Mouse (Mus musculus) liver, embryonic 15.5 days (tissue): ENCODE data around the gene Clstn1. TPM values are rescaled to one million over a fixed set of nuclear protein-coding genes. Genes with fewer than 3 reads are reported as not detected.
"Not testable (repeated sequence)": the region's sequence is repeated elsewhere in the genome, so short reads cannot be mapped to it uniquely, and the experiment has no call there.

Experiments
- ATAC-seq: fragments of 200-750 bp; cut with Nextera tagmentation; 2 replicates; pipeline ENCODE4 v1.8.0; 2017; ENCODE audit warnings: moderate number of reproducible peaks, mild to moderate bottlenecking, moderate library complexity; ENCODE audit not compliant: insufficient read depth
- H3K27ac ChIP-seq: fragments of 300-500 bp; sonication (generic); replicated peaks from 2 replicates; pipeline ENCODE4 v1.5.1; 2015; ENCODE audit warnings: mild to moderate bottlenecking, inconsistent platforms
- H3K27me3 ChIP-seq: fragments of 300-500 bp; sonication (generic); 2 replicates; pipeline ENCODE4 v1.6.1; 2015; ENCODE audit warnings: mild to moderate bottlenecking, inconsistent platforms
- H3K36me3 ChIP-seq: fragments of 300-500 bp; sonication (generic); replicated peaks from 2 replicates; pipeline ENCODE4 v1.6.1; 2015; ENCODE audit warnings: moderate library complexity, mild to moderate bottlenecking, inconsistent platforms
- H3K4me1 ChIP-seq: fragments of 300-500 bp; sonication (generic); replicated peaks from 2 replicates; pipeline ENCODE4 v1.6.1; 2015; ENCODE audit warnings: inconsistent platforms
- H3K4me2 ChIP-seq: fragments of 300-500 bp; sonication (generic); 2 replicates; pipeline ENCODE4 v1.6.1; 2015; ENCODE audit warnings: moderate library complexity, mild to moderate bottlenecking, inconsistent platforms
- H3K4me3 ChIP-seq: fragments of 300-500 bp; sonication (generic); replicated peaks from 2 replicates; pipeline ENCODE4 v1.5.1; 2015; ENCODE audit warnings: mild to moderate bottlenecking, inconsistent platforms
- H3K9ac ChIP-seq: fragments of 300-500 bp; sonication (generic); 2 replicates; pipeline ENCODE4 v1.6.1; 2015; ENCODE audit warnings: moderate library complexity, mild to moderate bottlenecking, inconsistent platforms
- H3K9me3 ChIP-seq: fragments of 300-500 bp; sonication (generic); replicated peaks from 2 replicates; pipeline ENCODE4 v1.6.1; 2016; ENCODE audit warnings: inconsistent platforms
- WGBS: fragments of 180-500 bp; shearing (Covaris S2); methylation state at CpG from one replicate; pipeline ENCODE4 v1.1.7; 2015; ENCODE audit warnings: mixed read lengths; ENCODE audit not compliant: insufficient replicate concordance; 5-methylcytosine and 5-hydroxymethylcytosine counted together
- polyA plus RNA-seq: library from polyadenylated mRNA; unstranded; fragments of >200 nt; fragmentation: Nextera tagmentation; extraction: Ambion mirVana; gene quantifications from 2 replicates; pipeline ENCODE4 v1.2.1, GENCODE M21; 2015

Gene Clstn1
- polyA plus RNA-seq, 1 experiment from 2014 or later, result 2.0 TPM

DNA sequence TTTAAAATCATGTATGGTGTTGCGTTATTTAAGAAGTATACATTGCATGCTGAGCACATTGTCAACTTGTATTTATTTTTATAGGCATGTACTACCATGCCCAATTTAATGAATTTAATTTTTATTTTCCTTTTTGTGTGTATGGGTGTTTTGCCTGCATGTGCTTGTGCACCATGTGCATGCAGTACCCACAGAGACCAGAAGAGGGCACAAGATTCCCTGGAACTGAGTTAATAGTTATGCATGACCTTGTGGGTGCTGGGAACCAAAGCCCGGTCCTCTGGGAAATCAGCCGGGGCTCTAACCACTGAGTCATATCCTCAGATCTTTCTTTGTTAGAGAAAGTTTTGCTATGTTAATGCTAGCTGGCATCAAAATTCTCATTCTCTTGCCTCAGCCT lies 28.6 kb downstream of the Clstn1 start:
- no peaks in the 10 kb centered on the region; the same call in 1 of the 2 replicates for H3K27me3 ChIP-seq
- H3K4me2 ChIP-seq, result no peak overlapping the region
- H3K27ac ChIP-seq, result no peak overlapping the region
- 82% methylated on average over 3 of the region's 3 CpGs for WGBS
- H3K4me3 ChIP-seq, result no peak overlapping the region
- no peak for ATAC-seq
- no peak overlapping the region for H3K9ac ChIP-seq
- H3K9me3 ChIP-seq, result no peaks in the 10 kb centered on the region
- H3K4me1 ChIP-seq, result no peaks in the 10 kb centered on the region
- H3K36me3 ChIP-seq, result no peaks in the 10 kb centered on the region

DNA sequence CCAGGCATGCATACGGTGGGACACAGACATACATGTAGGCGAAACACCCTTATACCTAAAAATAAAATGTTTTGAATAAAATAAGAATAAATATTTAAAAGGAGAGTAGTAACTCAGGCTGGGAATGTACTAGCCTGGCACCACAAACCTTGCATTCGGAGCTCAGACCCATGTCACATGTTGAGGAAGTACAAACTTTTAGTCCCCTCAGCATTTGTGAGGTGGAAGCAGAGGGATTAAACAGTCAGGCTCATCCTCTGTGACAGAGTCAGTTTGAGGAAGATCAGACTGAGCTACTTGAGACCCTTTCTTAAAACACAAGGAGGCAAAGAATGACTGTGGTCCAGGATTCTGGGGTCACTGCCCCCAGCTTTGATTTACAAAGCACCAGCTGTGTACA lies 30.7 kb downstream of the Clstn1 start:
- not testable (repeated sequence) for H3K4me2 ChIP-seq, H3K9me3 ChIP-seq, H3K27me3 ChIP-seq, H3K9ac ChIP-seq, H3K36me3 ChIP-seq, ATAC-seq, H3K4me1 ChIP-seq, H3K4me3 ChIP-seq, H3K27ac ChIP-seq
- 66% methylated on average over 3 of the region's 3 CpGs for WGBS

DNA sequence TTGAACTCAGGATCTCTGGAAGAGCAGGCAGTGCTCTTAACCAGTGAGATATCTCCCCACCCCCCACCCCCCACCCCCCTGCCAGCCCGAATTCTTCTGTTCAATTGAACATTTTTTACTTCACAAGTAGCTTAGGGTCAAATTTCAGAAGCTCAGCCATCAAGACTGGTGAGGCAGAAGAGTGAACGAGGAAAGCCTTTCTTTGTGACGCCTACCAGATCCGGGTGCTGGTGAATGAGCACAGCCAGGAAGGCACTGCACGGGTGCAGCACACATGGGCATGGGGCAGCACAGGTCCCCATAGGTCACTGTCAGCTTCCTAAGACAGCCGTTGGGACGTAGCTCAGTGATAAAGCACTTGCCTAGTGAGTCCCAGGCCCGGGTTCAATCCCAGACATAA lies 33.7 kb downstream of the Clstn1 start:
- H3K4me3 ChIP-seq, result no peak overlapping the region
- no peak overlapping the region for H3K9ac ChIP-seq
- no peak overlapping the region for H3K27ac ChIP-seq
- no peaks in the 10 kb centered on the region for H3K4me1 ChIP-seq
- no peak overlapping the region for H3K4me2 ChIP-seq
- H3K36me3 ChIP-seq, result no peaks in the 10 kb centered on the region
- WGBS, result 48% methylated on average over 8 of the region's 8 CpGs
- ATAC-seq, result no peak
- no peaks in the 10 kb centered on the region for H3K27me3 ChIP-seq
- no peaks in the 10 kb centered on the region for H3K9me3 ChIP-seq

DNA sequence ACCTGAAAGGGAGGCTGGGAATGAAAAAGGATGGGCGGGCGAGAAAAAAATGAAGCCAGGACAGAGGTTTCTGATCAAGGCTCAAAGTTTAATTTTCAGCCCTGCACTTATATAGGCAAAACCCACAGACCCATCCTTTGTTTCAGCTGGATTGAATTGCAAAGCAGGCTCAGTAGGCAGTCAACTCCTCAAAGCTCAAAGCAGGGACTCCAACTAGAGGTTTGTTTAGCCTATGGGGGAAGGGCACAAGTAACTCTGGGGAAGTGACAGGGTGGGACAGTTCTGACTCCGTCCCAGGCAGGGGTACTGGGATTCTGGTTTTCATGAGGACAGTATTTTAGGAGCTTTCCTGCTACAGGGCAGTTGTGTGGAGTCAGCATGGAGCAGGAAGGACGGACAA lies 35.0 kb downstream of the Clstn1 start:
- Histone ChIP-seq H3K4me3 (no peak overlapping the region), H3K9me3 (no peaks in the 10 kb centered on the region), H3K4me2 (no peak overlapping the region), H3K4me1 (no peaks in the 10 kb centered on the region), H3K27ac (no peak overlapping the region), H3K9ac (no peak overlapping the region), H3K27me3 (no peaks in the 10 kb centered on the region), H3K36me3 (no peaks in the 10 kb centered on the region)
- ATAC-seq, result no peak
- WGBS, result 46% methylated on average over 4 of the region's 4 CpGs

DNA sequence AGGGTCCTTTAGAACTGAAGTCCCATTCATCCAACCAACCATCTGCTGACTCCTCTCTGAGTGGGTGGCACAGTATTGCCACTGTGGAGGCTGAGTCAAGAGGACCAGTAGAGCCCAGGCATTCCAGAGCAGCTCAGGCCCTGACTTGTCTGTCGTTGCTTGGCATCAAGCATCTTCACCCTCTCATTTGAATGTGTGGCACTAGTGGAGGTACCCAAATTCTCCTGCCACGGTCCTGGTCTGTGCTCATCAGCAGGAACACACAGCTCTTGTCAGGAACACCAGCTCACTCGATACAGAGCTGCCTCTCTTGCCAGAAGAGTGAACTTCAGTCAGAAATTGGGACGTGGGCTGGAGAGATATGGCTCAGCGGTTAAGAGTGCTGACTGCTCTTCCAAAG lies 37.4 kb downstream of the Clstn1 start:
- H3K9ac ChIP-seq, result no peak overlapping the region
- no peaks in the 10 kb centered on the region for H3K36me3 ChIP-seq
- no peak overlapping the region for H3K27ac ChIP-seq
- H3K4me3 ChIP-seq, result no peak overlapping the region
- no peak overlapping the region for H3K4me2 ChIP-seq
- no peak for ATAC-seq
- H3K9me3 ChIP-seq, result no peaks in the 10 kb centered on the region
- no peaks in the 10 kb centered on the region for H3K27me3 ChIP-seq
- H3K4me1 ChIP-seq, result no peaks in the 10 kb centered on the region
- 71% methylated on average over 5 of the region's 5 CpGs for WGBS

DNA sequence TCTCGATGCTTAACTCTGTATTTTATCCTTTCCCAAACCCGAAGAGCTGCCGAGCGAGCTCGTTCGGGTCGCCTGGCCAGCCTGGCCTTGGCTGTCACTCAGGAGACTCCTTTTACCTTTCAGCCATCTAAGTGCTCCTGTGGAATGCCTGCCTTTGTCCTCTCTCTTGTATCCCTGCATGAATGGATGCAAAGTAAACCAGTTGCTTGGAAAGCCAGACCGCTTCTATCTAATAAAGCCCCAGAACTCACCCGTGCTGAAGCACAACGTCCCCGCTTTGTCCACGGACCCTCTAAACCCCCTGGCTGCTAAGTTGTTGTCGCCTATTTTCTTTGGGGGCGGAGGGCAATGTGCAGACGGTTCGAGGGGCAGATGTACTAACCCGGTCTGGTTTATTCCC lies 40.5 kb downstream of the Clstn1 start:
- no peaks in the 10 kb centered on the region for H3K27me3 ChIP-seq
- H3K27ac ChIP-seq, result no peak overlapping the region
- H3K9ac ChIP-seq, result no peak overlapping the region
- no peak for ATAC-seq
- H3K4me2 ChIP-seq, result no peak overlapping the region
- 78% methylated on average over 17 of the region's 17 CpGs for WGBS
- H3K9me3 ChIP-seq, result no peaks in the 10 kb centered on the region
- H3K4me1 ChIP-seq, result no peaks in the 10 kb centered on the region
- no peak overlapping the region for H3K4me3 ChIP-seq
- no peaks in the 10 kb centered on the region for H3K36me3 ChIP-seq

DNA sequence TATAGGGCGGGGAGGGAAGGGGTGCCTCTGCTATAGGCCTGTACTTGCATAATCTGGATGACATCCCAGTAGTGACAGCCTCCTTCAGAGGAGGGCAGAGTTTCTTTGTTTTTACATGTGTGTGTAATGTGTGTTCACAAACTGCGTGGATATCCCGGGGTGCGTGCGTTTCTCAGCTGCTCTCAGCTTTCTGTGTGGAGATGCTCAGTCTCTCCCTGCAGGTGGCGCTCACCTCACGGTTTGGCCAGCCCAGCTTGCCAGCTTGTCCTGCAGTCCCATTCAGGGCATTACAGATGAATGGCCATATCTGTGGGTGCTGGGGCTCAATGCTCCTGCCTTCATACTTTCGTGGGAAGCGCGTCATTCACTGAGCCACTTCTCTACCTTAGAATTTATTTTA lies 42.1 kb downstream of the Clstn1 start:
- H3K9ac ChIP-seq, result no peak overlapping the region
- H3K27ac ChIP-seq, result no peak overlapping the region
- H3K9me3 ChIP-seq, result no peaks in the 10 kb centered on the region
- peaks cover 14% of the 10 kb centered on the region for H3K4me1 ChIP-seq
- H3K4me3 ChIP-seq, result no peak overlapping the region
- ATAC-seq, result no peak
- H3K36me3 ChIP-seq, result no peaks in the 10 kb centered on the region
- WGBS, result 47% methylated on average over 10 of the region's 10 CpGs
- H3K27me3 ChIP-seq, result no peaks in the 10 kb centered on the region
- no peak overlapping the region for H3K4me2 ChIP-seq

DNA sequence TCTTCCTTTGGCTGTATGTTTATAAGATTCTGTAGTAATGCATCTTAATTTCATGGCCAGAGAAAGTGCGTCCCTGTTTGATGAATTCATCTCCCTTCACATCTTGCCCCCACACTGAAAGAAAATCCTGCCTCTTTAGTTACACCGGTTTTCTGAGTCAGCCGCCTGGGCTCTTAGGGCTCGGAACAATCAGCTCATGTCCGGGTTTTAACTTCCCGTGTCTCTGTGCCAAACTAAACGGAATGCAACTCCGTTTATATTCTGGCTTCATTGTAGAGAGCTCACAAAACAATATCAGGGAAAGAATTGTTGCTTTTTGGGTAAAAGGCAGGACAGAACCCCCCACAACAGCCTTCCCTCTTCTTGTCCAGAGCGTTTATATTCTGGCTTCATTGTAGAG lies 42.5 kb downstream of the Clstn1 start:
- no peak overlapping the region for H3K4me3 ChIP-seq
- WGBS, result 71% methylated on average over 9 of the region's 9 CpGs
- no peaks in the 10 kb centered on the region for H3K27me3 ChIP-seq
- H3K4me2 ChIP-seq, result no peak overlapping the region
- H3K9ac ChIP-seq, result no peak overlapping the region
- no peaks in the 10 kb centered on the region for H3K36me3 ChIP-seq
- H3K27ac ChIP-seq, result no peak overlapping the region
- no peaks in the 10 kb centered on the region for H3K9me3 ChIP-seq
- no peak for ATAC-seq
- peaks cover 18% of the 10 kb centered on the region for H3K4me1 ChIP-seq

DNA sequence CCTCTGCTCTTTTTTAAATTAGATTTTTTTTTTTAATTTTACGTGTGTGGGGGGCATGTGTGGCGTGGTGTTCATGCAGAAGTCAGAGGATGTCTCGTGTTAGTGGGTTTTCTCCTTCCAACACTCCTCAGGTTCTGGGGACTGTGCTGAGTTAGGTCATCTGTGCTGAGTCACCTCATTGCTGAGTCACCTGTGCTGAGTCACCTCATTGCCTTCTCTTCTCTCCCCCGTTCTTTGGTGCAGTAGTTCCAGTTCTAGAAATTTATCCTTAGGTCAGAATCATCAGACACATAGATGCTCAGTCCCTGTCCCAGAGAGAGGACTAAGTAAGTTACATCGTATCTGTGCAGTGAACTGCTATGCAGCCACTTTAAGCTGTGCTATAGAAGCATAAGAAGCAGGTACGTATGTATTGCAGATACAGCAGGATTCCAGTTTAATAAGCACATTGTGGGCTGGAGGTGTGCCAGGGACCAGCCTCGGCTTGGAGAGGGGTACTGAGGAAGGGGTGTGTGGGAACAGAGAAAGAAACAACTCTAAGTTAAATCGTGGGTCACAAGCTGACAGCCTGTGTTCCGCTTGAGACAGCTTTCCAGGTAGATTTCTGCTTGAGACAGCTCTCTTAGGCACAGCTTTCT lies 46.5 kb downstream of the Clstn1 start:
- Histone ChIP-seq H3K4me1 (peaks cover 22% of the 10 kb centered on the region), H3K9ac (no peak overlapping the region), H3K36me3 (no peaks in the 10 kb centered on the region), H3K9me3 (no peaks in the 10 kb centered on the region), H3K4me3 (no peak overlapping the region), H3K27ac (peak overlapping the region; percentile 79), H3K27me3 (no peaks in the 10 kb centered on the region), H3K4me2 (peak overlapping the region; percentile 23; the same call in 1 of the 2 replicates)
- ATAC-seq, result peak; percentile 82
- WGBS, result 55% methylated on average over 9 of the region's 9 CpGs

DNA sequence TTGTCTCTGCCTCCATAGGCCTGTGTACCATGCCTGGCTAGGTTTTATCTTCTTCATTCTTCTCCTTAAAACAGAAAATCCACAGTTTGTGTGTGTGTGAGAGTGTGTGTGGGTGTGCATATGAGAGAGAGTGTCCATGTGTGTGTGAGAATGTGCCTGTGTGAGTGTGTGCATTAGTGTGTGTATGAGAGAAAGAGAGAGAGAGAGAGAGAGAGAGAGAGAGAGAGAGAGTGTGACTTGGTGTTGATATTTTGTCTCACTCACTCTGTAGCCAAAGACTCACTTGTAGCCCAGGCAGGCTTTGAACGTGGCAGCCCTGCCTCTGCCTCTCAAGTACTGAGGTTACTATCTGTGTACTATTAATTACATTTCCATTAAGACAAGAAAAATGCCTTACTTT lies 47.9 kb downstream of the Clstn1 start:
- 32% methylated on average over 1 of the region's 1 CpGs for WGBS
- no peak for ATAC-seq
- H3K4me1 ChIP-seq, result peaks cover 22% of the 10 kb centered on the region
- H3K9me3 ChIP-seq, result no peaks in the 10 kb centered on the region
- no peaks in the 10 kb centered on the region for H3K36me3 ChIP-seq
- no peak overlapping the region for H3K4me2 ChIP-seq
- no peak overlapping the region for H3K4me3 ChIP-seq
- no peak overlapping the region for H3K9ac ChIP-seq
- H3K27ac ChIP-seq, result no peak overlapping the region
- no peaks in the 10 kb centered on the region for H3K27me3 ChIP-seq

DNA sequence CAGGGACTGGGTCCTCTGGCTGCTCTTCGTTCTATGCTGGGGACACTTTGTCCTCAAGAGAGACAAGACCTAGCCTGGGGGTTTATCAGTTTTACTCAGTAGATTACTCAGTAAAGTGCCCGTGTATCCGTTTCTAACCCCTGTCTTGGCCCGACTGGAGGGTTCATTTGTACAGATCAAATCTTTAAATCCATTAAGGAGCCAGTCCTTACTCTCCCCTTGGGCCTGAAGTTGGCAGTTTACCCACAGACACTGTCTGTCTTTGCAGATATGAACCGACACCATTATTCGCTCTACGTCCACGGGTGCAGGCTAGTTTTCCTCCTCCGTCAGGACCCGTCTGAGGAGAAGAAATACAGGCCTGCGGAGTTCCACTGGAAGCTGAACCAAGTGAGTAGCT lies 48.7 kb downstream of the Clstn1 start:
- no peak overlapping the region for H3K9ac ChIP-seq
- no peak overlapping the region for H3K4me2 ChIP-seq
- peaks cover 22% of the 10 kb centered on the region for H3K4me1 ChIP-seq
- no peak overlapping the region for H3K27ac ChIP-seq
- H3K27me3 ChIP-seq, result no peaks in the 10 kb centered on the region
- no peaks in the 10 kb centered on the region for H3K36me3 ChIP-seq
- H3K4me3 ChIP-seq, result no peak overlapping the region
- WGBS, result 37% methylated on average over 11 of the region's 11 CpGs
- no peaks in the 10 kb centered on the region for H3K9me3 ChIP-seq
- ATAC-seq, result peak; percentile 14; the same call in 1 of the 2 replicates

DNA sequence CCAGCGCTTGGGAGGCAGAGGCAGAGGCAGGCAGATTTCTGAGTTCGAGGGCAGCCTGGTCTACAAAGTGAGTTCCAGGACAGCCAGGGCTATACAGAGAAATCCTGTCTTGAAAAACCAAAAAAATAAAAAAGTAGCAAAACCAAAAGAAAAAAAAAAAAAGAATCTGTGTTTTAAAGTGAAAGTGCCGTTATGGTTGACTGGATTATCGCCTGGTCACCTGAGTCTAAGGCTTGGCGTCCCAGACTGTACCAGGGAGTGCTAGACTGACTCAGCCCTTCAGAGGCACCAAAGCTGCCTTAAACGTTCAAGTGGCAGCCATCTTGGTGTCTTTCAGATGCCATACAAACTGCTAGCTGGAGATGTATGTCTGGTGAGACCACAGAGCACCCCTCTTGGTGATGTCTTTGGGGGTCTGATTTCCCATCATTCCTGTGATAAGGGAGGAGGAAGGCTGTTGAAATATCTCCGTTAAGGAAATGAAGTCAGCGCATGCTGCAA lies 49.7 kb downstream of the Clstn1 start:
- Histone ChIP-seq H3K27me3 (no peaks in the 10 kb centered on the region), H3K27ac (no peak overlapping the region), H3K4me1 (peaks cover 22% of the 10 kb centered on the region), H3K4me3 (no peak overlapping the region), H3K9me3 (no peaks in the 10 kb centered on the region), H3K9ac (no peak overlapping the region), H3K36me3 (no peaks in the 10 kb centered on the region), H3K4me2 (no peak overlapping the region)
- ATAC-seq, result no peak
- WGBS, result 69% methylated on average over 8 of the region's 8 CpGs
